Mouse (Mus musculus) activated CD4-positive, CD25-positive, alpha-beta regulatory T cell, adult 4 months (primary cell): Measurements from ENCODE around the gene Exosc6. TPM values are rescaled to one million over a fixed set of nuclear protein-coding genes. Genes with fewer than 3 reads are reported as not detected.
"Not testable (repeated sequence)": the region's sequence is repeated elsewhere in the genome, so short reads cannot be mapped to it uniquely, and the experiment has no call there.

Source experiments
- ATAC-seq: one replicate; pipeline ENCODE4 v1.8.0; 2017
- polyA plus RNA-seq, 2 experiments: library from polyadenylated mRNA; unstranded; fragments of 100-300 nt; shearing (Covaris generic); gene quantifications; one replicate each; pipeline ENCODE4 v1.2.1; 2017

Exosc6 gene
- not detected for polyA plus RNA-seq

DNA sequence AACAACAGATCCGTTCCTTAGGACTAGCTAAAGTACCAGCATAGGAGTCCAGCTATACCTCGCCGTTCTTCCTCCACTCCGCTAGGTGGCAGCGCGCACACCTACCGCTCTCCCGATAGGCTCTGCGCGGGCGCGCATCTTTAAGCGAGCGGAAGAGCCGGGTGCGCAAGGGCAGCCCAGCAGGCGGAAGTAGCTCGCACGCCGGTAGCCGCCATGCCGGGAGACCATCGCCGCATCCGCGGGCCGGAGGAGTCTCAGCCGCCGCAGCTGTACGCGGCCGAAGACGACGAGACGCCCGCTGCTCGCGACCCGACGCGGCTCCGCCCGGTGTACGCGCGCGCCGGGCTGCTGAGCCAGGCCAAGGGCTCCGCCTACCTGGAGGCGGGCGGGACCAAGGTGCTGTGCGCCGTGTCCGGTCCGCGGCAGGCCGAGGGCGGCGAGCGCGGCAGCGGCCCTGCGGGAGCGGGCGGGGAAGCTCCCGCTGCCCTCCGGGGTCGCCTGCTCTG lies at the start of gene Exosc6:
Exosc6 (plus strand) TSS at position 182 of the 506 bp plus-strand sequence.
- ATAC-seq = peak; percentile 97

DNA sequence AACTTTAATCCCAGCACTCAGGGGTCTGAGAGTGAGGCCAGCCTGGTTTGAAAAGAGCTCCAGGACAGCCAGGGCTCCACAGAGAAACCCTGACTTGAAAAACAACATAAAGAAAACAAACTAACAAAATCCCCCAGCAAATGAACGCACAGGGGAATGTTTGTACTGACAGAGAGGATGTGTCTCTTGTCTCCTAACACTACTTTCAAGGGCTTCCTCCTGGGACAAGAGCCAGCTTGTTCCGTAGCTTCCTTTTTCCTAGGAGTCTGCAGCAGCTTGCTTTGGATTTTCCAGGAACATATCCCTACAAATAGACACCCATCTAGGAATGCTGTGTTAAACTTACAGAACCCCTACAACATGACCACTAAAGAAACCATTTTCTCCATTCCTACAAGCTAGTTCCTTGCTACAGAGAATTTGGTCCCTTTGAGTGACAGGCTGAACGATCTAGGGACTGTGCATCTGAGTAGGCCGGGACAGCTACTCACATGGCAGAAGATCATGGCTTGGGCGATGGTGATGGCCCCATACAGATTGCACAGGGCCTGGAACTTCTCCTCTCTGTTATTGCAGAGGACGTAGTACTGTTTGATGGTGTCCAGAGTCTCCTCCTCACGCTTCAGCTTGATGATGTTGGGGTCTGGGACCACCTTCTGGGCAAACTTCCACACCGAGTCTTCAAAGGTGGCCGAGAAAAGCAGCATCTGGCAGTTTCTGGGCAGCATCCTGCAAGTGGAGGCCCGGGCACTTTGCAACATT lies 45.7 kb upstream of the Exosc6 start:
- not testable (repeated sequence) for ATAC-seq

DNA sequence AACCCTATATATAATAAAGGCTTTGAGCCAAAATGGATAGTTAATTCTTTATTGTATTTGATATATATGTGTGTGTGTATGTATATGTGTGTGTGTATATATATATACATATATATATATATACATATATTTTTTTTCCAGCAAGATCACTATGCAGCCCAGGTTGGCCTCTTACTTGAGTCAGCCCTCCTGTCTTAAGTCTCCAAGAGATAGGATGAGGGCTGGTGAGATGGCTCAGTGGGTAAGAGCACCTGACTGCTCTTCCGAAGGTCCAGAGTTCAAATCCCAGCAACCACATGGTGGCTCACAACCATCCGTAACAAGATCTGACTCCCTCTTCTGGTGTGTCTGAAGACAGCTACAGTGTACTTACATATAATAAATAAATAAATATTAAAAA lies 29.5 kb upstream of the Exosc6 start:
- not testable (repeated sequence) for ATAC-seq

DNA sequence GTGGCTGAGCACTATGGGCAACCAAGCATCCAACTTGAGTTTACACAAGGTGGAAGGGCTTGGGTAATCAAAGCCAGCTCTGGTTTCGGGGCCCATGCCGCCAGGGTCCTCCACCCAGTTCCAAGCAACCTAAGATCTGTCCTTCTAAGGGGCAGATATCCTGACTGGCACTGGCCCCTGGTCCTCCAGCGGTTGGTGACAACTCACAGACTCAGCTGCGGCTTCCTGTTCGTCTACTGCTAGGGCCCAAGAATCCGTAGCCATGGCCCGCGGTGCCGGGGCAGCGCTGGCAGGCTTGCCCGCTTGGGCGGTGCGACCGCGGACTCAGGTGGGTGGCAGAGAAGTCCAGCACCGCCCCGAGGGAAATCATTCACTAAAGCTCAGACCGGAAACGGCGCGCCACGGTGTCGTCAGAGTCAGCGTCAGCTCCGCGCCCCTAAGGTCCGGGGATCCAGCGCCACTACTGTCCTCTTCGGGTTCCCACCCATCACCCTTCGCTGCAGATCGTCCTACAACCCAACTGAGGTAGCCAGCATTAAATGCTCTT lies 28.7 kb upstream of the Exosc6 start:
- peak; percentile 71 for ATAC-seq

DNA sequence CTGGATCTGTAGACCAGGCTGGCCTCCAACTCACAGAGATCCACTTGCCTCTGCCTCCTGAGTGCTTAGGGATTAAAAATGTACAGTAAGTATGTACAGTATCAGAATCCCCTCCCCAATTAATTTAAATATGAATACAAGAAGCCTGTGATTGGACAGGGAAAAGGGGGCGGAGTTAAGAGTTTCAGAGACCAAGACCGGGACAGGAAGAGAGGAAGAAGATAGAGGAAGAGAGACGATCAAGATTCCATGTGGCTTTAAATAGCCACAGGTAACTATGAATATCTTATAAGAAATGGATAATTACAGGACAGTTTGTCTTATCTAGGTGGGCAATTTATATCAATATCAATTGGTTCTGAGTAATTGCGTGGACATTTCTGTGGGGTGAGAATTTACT lies 26.6 kb upstream of the Exosc6 start:
- ATAC-seq = peak; percentile 17

DNA sequence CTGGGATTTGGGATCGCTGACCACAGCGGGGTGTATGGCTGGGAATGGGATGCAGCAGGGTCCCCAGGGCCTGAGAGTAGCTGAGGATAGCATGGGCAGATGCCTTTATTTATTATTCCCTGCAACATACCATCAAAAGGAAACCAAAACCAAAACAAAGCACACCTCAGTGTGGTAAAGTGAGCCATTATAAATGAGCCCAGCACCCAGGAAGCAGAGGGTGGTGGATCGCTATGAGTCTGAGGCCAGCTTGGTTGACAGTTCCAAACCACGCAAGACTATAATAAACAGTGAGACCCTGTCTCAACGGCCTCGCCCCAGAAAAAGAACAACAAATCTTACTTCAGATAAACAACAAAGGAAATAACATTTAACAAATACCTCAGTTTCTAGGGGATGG lies 26.1 kb upstream of the Exosc6 start:
- peak; percentile 48 for ATAC-seq

DNA sequence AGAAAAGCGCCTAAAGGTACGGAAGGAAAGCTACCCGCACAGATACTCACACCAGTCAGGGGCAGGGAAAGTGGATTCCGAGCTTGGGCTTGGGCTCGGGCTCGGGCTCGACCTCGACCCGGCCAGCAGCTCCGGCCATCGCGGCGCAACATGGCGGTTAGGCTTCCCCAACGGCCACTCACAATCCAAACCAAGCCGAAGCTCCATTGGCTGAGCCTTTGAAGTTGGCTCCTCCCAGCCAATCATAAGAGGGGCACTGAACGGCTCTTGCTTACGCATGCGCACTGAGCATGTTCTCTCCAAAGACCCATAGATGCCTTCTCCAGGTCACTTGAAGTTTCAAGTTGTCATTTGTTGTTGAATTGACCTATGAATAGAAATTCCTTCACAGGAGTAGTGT lies 24.6 kb upstream of the Exosc6 start, which contains the start of gene Ddx19b:
Ddx19b (minus strand) TSS at position 180 of the 400 bp plus-strand sequence.
- ATAC-seq = no peak

DNA sequence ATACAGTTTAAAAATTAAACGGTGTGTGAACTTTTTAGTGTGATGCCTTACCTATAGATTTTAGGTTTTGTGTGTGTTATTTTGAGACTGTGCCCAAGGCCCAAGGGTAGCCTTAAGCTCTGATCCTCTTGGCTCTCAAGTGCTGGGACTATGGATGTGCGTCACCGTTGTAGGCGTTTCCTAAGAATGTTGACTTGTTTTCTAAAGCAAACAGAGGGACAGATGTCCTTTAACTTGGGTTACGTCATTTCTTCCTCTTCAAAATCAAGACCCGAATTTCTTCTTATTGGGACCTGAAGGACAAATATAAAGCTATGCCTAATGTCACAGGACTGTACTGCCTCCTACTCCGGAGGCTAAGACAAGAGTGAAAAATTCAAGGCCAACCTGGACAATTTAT lies 23.2 kb upstream of the Exosc6 start, which contains the start of gene Aars:
Aars (plus strand) TSS at position 229 of the 400 bp plus-strand sequence.
- ATAC-seq = no peak

DNA sequence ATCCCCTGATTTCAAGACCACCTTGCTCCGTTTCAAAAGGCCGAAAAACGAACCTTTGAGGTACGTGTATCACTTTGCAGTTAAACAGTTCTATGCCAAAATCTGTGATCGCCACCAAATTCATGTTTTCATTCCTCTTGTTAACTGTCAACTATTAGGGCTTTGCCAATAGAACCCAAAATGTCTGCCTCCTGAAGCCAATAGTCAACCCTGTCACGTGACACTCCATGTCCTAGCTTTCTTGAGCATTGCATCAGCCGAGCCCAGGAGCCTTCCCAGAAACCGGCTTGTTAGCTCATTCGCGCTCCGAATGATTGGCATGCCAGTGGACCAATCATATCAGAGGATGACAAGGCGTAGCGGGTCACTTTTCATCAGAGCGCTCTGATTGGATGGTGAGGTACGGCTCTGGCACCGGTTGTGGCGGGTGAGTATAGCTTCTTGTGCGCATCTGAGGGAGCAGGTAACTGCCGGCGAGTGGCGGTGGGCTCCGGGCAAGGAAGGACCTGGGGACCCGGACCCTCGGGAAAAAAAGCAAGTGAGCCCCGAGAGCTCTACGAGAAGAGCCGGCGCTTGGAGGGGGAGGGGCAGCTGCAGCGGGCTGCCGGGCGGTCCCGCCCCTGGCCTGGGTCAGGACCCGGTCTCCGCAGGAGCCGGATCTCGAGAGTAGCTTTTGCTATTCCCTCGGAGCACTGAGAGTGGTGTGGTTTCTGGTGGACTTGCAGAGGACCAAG lies 22.5 kb upstream of the Exosc6 start:
- ATAC-seq = peak; percentile 96

DNA sequence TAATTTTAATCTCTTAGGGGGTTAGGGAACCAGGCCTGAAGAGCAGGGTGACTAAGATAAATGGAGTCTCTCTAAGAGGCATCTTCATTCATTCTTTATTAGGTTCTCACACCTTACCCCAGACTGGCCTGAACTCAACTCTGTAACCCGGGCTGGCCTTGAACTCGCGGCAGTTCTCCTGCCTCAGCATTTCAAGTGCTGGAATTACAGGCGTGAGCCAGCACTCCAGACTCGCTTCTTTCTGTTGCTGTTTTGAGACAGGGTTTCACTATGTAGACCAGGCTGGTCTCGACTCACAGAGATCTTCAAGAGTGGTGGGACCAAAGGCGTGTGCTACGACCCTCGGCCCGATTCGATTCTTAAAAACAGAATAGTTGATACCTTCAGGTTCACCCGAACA lies 21.9 kb upstream of the Exosc6 start:
- ATAC-seq = no peak

DNA sequence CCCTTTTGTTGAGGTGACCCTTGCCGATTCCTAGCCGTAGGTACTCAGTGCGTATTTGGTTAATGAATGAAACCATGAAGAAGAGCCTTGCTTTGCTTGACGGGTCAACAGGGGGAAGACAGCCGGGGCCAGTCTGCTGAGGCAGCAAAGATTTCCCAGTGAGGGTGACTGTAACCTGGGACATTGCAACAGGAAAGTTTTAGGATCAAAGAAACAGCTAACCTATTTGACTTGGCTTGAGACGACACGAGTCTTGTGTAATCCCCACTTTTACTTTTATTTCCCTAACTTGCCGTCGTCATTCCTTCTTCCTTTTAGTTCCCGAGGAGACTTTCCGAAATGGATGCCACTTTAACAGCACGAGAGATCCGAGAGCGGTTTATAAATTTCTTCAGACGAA lies 19.5 kb upstream of the Exosc6 start:
- ATAC-seq = no peak

DNA sequence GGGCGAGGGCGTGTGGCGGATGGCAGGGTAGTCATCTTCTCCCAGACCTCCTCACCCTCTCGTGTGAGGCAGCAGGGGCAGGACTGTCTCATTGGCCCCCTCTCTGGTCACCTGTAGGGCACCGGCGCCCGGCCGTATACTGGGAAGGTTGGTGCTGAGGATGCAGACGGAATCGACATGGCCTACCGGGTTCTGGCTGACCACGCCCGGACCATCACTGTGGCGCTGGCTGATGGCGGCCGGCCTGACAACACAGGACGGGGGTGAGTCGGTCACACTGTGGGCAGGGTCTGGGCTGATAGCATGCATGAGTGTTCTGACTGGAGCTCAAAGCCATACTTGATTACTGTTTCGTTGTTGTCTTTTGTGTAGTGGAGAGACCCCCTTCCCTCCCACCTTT lies 13.6 kb upstream of the Exosc6 start:
- ATAC-seq = no peak

DNA sequence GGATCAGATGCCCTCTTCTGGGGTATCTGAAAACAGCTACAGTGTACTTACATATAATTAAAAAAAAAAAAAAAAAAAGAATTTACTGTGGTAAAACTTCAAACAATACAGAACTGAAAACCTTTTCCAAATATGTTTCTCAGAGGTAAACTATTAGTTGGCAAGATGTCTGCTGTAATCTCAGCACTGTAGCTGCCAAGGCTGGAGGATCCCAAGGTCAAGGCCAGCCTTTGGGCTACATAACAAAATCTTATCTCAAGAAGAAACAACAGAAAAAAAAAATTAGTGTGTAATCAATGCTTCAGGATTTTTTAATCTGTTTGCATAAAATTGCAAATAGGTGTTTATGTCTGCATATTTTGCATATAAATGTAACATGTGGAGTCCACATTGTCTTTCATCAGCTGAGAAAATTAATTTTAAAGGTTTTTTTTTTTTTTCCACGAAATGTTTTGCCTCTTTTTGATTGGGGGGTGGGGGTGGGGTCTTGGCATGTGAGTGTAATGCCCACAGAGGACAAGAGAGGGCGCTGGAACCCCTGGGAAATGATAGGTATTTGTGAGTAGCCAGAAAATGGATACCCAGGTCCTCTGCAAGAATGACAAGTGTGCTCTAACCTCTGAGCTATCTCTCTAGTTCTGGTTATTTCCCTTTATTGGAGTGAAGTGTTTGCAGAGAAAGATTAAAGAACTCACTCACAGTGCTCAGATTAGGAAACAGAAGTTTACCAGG lies 12.0 kb upstream of the Exosc6 start:
- ATAC-seq = peak; percentile 32

DNA sequence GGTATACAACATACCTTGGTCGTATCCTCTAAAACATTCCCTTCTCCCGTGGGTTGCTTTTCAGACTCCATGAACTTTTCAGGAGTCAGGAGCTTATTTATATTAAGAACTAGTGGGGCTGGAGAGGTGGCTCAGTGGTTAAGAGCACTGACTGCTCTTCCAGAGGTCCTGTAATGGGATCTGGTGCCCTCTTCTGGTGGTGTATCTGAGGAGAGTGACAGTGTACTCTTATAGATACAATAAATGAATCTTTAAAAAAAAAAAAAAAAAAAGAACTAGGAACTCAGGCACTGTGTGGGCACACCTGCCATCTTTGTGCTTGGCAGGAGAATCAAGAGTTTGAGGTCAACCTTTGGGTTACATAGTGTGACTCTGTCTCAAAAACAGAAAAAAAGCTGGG lies 7.4 kb upstream of the Exosc6 start:
- no peak for ATAC-seq

DNA sequence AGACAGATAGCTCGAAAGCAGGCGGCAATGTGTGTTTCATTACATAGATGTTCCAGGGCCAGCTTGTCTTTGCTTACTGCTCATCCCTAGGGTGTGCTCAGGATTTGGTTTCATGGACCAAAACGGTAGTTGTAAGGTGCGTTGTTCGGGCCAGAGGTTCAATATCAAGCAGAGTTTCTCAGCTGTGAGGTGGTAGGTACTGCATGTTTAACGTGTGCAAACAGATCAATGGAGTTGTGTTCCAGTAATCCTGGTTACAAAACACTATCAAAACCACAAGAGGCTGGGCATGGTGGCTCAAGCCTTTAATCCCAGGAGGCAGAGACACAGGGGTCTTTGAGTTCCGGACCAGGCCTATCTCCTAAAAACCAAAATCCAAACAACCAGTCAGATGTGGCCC lies 7.0 kb upstream of the Exosc6 start:
- ATAC-seq = no peak

DNA sequence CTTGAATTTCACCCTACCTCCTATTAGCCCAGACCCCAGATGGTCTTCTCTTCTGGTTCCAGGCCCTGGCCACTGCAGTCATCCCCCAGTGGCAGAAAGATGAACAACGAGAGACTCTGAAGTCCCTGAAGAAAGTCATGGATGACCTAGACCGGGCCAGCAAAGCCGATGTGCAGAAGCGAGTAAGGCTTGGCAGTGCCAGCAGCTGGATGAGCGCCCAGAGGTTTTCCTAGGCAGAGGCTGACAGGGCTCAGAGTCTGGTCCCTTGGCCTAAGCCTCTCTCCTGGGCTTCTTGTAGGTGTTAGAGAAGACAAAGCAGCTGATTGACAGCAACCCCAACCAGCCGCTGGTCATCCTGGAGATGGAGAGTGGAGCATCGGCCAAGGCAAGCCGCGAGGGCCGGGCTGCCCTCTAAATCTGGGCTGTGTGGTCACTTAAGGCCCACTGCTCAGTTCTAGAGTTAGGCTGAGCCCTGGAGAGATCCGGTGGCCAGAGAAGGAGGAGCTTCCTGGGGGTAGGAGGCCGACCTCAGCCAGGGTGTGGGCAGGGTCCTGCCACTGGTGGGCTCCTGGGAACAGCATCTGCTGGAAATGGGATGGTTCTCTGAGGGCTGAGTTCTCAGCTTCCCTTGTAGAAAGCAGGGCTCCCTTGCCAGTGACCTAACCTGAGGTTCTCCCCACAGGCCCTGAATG lies 2.2 kb upstream of the Exosc6 start:
- ATAC-seq = no peak

DNA sequence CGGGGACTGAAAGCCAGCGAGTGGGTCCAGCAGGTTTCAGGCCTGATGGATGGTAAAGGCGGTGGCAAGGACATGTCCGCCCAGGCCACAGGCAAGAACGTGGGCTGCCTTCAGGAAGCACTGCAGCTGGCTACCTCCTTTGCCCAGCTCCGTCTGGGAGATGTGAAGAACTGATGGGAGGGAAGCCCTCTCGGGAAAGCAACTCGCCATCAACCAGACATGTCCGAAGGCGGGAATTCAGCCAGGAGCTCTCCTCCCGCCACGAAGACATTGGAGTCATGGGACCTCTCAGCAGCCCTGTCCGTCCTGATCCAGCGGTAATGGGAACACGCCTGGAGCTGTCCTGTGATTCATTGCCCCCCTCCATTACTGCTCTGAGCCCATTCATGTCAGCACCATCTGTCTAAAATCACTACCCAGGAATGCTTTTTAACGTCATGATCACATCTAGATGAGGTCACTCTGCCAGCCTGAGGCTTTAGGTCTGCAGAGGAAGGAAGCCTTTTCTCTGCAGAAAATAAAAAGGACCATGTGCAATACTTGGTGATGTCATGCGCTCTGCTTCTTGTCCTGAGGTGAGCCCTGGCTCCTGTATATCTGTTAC lies 1.0 kb upstream of the Exosc6 start:
- ATAC-seq = no peak

DNA sequence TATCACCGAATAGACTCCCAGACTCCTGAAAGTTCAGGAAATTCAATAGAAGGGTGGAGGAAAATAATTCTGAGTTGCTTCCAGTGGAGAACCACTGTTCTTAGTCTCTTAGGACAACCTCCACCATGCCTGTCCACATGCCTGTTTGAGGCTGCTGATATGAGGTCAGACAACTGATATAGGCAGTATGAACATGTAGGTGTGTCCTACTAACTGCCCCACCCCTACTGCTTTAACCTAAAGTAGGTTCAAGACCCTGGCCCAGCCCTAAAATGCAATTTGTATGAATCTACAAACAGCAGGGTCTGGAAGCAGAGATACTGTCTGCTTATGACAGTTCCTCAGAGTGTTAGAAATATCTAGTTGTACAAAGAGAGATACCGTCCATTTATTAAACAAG lies 478 bp upstream of the Exosc6 start:
- ATAC-seq = peak; percentile 16

DNA sequence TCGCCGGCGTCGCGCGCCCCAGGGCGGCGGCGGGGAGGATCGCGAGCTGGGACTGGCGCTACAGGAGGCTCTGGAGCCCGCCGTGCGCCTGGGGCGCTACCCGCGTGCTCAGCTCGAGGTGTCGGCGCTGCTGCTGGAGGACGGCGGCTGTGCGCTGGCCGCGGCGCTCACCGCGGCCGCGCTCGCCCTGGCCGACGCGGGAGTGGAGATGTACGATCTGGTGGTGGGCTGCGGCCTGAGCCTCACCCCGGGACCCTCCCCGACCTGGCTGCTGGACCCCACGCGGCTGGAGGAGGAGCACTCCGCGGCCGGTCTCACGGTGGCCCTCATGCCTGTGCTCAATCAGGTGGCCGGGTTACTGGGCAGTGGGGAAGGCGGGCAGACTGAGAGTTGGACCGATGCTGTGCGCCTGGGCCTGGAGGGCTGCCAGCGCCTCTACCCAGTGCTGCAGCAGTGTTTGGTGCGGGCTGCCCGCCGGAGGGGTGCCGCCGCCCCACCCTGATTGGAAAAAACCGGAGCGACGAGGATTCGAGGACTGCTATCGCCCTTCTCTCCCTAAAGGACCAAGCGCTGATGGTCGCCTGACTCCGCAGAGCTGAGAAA lies 653 bp downstream of the Exosc6 start:
- ATAC-seq = peak; percentile 47

DNA sequence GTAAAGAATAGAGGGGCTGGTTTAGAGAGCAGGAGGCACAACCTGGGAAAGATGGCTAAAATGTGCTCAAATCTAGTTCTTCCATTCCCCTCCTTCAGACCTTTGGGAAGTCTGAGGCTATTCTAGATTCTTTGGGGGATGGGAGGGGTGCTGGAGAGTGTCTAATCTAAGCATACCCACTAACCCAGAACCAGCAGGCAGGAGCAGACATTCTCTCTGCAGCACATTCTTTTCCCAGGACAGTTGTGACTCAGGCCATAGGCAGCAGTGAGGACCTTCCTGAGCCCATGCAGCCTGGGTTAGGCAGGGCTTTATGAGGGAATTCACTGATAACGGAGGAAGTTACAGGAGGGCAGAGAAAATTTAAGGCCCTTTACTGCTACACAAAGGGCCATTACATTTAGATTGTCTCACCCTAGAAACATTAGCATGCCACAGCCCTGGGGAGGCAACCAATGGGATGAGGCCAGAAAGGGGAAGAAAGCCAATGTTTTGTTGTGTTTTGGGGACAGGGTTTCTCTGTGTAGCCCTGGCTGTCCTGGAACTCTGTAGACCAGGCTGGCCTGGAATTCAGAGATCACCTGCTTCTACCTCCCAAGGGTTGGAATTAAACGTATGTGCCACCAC lies 2.9 kb downstream of the Exosc6 start:
- no peak for ATAC-seq

DNA sequence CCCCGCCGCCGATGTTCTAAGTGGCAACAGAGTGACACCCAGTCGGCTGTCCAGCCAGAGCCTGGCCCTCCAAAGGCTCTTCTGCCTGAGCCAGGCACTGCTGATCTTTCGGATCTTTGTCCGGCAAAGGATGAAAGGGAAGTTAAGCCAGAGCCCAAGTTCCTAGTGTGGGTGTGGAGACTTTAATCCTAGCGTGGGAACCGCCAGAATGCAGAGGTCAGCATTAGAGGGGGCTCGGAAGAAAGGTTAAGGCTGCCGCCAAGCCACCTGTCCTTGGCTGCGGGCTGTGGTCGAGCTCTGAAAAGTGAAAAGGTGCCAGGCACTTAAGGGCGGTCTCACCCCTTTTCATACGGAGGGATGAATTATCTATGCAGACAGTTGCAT lies 5.5 kb downstream of the Exosc6 start:
- ATAC-seq = no peak
